Mouse (Mus musculus): ENCODE data around the gene Stk38. TPM values are rescaled to one million over a fixed set of nuclear protein-coding genes. Genes with fewer than 3 reads are reported as not detected.

Stk38 gene
- total RNA-seq, 1 experiment, result 78.0 TPM

- in situ Hi-C loops (cut with MboI; ENCODE audit: low sequenced_read_pairs in 2 of 2, unreplicated experiment in 2 of 2), result no loop called here
- no peaks in the 10 kb centered on the region for H3K9me3 ChIP-seq (ENCODE audit: control insufficient read depth, insufficient read depth, low read depth, low read length)
- H3K4me1 ChIP-seq (ENCODE audit: control insufficient read depth in 2 of 2, insufficient read depth in 2 of 2, low read length in 2 of 2, poor library complexity in 1 of 2), result peaks cover 3 to 9% of the 10 kb centered on the region in 2 experiments; a peak in 1 of 4 replicates
- H3K9ac ChIP-seq (ENCODE audit: insufficient read depth, low read depth, low read length, poor library complexity, severe bottlenecking), result no peak overlapping the region
- H3K36me3 ChIP-seq (ENCODE audit: control insufficient read depth, insufficient read depth, low read length, poor library complexity, severe bottlenecking), result peaks cover 9% of the 10 kb centered on the region
- no peak overlapping the region; the same call in 1 of the 2 replicates for H3K27ac ChIP-seq (ENCODE audit: insufficient read depth, low read depth, low read length, poor library complexity, severe bottlenecking)
- TF ChIP-seq MAFK (IDR thresholded peaks at IDR 0.05; ENCODE audit: insufficient read depth, low read depth, low read length) (no peak), CHD2 (IDR thresholded peaks at IDR 0.05; ENCODE audit: low read depth, low read length) (no peak), HCFC1 (IDR thresholded peaks at IDR 0.05; ENCODE audit: borderline replicate concordance, insufficient read depth, low read length) (no peak), ZNF384 (IDR thresholded peaks at IDR 0.05; ENCODE audit: low read depth, low read length) (no peak), ZC3H11A (IDR thresholded peaks at IDR 0.05; ENCODE audit: borderline replicate concordance, low read depth, low read length) (no peak)
- H3K4me3 ChIP-seq (ENCODE audit: insufficient read depth in 1 of 2, low read depth in 1 of 2, low read length in 2 of 2, poor library complexity in 1 of 2, severe bottlenecking in 1 of 2), result no peak overlapping the region
- no peak for DNase-seq (ENCODE audit: low read depth, low spot score)
Observed at GRCm38 (mm10) chr17:29030321-29031034, 22.7 kb upstream of the Stk38 start.

GRCm38 (mm10) chr17:29026652-29027356 lies 19.0 kb upstream of the Stk38 start:
- Histone ChIP-seq H3K4me3 (ENCODE audit: insufficient read depth in 1 of 2, low read depth in 1 of 2, low read length in 2 of 2, poor library complexity in 1 of 2, severe bottlenecking in 1 of 2) (no peak overlapping the region), H3K9me3 (ENCODE audit: control insufficient read depth, insufficient read depth, low read depth, low read length) (no peaks in the 10 kb centered on the region), H3K27ac (ENCODE audit: insufficient read depth, low read depth, low read length, poor library complexity, severe bottlenecking) (peak overlapping the region; percentile 55; the same call in 1 of the 2 replicates), H3K9ac (ENCODE audit: insufficient read depth, low read depth, low read length, poor library complexity, severe bottlenecking) (no peak overlapping the region; the same call in 1 of the 2 replicates), H3K4me1 (ENCODE audit: control insufficient read depth in 2 of 2, insufficient read depth in 2 of 2, low read length in 2 of 2, poor library complexity in 1 of 2) (peaks cover 3 to 17% of the 10 kb centered on the region in 2 experiments; a peak in 1 of 4 replicates), H3K36me3 (ENCODE audit: control insufficient read depth, insufficient read depth, low read length, poor library complexity, severe bottlenecking) (no peaks in the 10 kb centered on the region)
- TF ChIP-seq ZC3H11A (IDR thresholded peaks at IDR 0.05; ENCODE audit: borderline replicate concordance, low read depth, low read length) (no peak), ZNF384 (IDR thresholded peaks at IDR 0.05; ENCODE audit: low read depth, low read length) (no peak), HCFC1 (IDR thresholded peaks at IDR 0.05; ENCODE audit: borderline replicate concordance, insufficient read depth, low read length) (no peak), CHD2 (IDR thresholded peaks at IDR 0.05; ENCODE audit: low read depth, low read length) (no peak), MAFK (IDR thresholded peaks at IDR 0.05; ENCODE audit: insufficient read depth, low read depth, low read length) (no peak)
- DNase-seq (ENCODE audit: low read depth, low spot score), result no peak
- in situ Hi-C loops (cut with MboI; ENCODE audit: low sequenced_read_pairs in 2 of 2, unreplicated experiment in 2 of 2), result no loop called here

GRCm38 (mm10) chr17:29024896-29025565 lies 17.2 kb upstream of the Stk38 start:
- no peaks in the 10 kb centered on the region for H3K9me3 ChIP-seq (ENCODE audit: control insufficient read depth, insufficient read depth, low read depth, low read length)
- peak overlapping the region; percentile 39; the same call in 1 of the 2 replicates for H3K9ac ChIP-seq (ENCODE audit: insufficient read depth, low read depth, low read length, poor library complexity, severe bottlenecking)
- in situ Hi-C loops (cut with MboI; ENCODE audit: low sequenced_read_pairs in 2 of 2, unreplicated experiment in 2 of 2), result no loop called here
- peak overlapping the region; percentile 78; the same call in 1 of the 2 replicates for H3K27ac ChIP-seq (ENCODE audit: insufficient read depth, low read depth, low read length, poor library complexity, severe bottlenecking)
- TF ChIP-seq HCFC1 (IDR thresholded peaks at IDR 0.05; ENCODE audit: borderline replicate concordance, insufficient read depth, low read length), result no peak
- no peak for TF ChIP-seq CHD2 (IDR thresholded peaks at IDR 0.05; ENCODE audit: low read depth, low read length)
- no peak for TF ChIP-seq ZNF384 (IDR thresholded peaks at IDR 0.05; ENCODE audit: low read depth, low read length)
- no peak for TF ChIP-seq ZC3H11A (IDR thresholded peaks at IDR 0.05; ENCODE audit: borderline replicate concordance, low read depth, low read length)
- no peak for TF ChIP-seq MAFK (IDR thresholded peaks at IDR 0.05; ENCODE audit: insufficient read depth, low read depth, low read length)
- peaks cover 0 to 14% of the 10 kb centered on the region in 2 experiments; a peak in 1 of 4 replicates for H3K4me1 ChIP-seq (ENCODE audit: control insufficient read depth in 2 of 2, insufficient read depth in 2 of 2, low read length in 2 of 2, poor library complexity in 1 of 2)
- no peaks in the 10 kb centered on the region for H3K36me3 ChIP-seq (ENCODE audit: control insufficient read depth, insufficient read depth, low read length, poor library complexity, severe bottlenecking)
- peak overlapping the region; percentile 5 to 37 for H3K4me3 ChIP-seq (ENCODE audit: insufficient read depth in 1 of 2, low read depth in 1 of 2, low read length in 2 of 2, poor library complexity in 1 of 2, severe bottlenecking in 1 of 2)
- peak; percentile 86 for DNase-seq (ENCODE audit: low read depth, low spot score)
